Mouse (Mus musculus) liver, embryonic 11.5 days (tissue): ENCODE measurements around the gene Pla2g6. TPM values are rescaled to one million over a fixed set of nuclear protein-coding genes. Genes with fewer than 3 reads are reported as not detected.

Experiments
- ATAC-seq: fragments of 200-750 bp; cut with Nextera tagmentation; replicated peaks from 2 replicates; pipeline ENCODE4 v1.8.0; 2017; ENCODE audit warnings: moderate number of reproducible peaks, mild to moderate bottlenecking, moderate TSS enrichment, moderate library complexity; ENCODE audit not compliant: low FRiP score
- DNase-seq: peaks from one replicate; pipeline ENCODE4 v3.0.0-alpha.2; 2017; ENCODE audit warnings: low spot score
- H3K27ac ChIP-seq: fragments of 300-500 bp; sonication (generic); 2 replicates; pipeline ENCODE4 v1.5.1; 2014; ENCODE audit warnings: mild to moderate bottlenecking, low read depth, low read length, control low read depth
- H3K27me3 ChIP-seq: fragments of 300-500 bp; sonication (generic); replicated peaks from 2 replicates; pipeline ENCODE4 v1.6.1; 2014; ENCODE audit warnings: low read length, mixed read lengths; ENCODE audit not compliant: control insufficient read depth, insufficient read depth
- H3K36me3 ChIP-seq: fragments of 300-500 bp; sonication (generic); 2 replicates; pipeline ENCODE4 v1.6.1; 2014; ENCODE audit warnings: mild to moderate bottlenecking, low read length, moderate library complexity, mixed read lengths; ENCODE audit not compliant: control insufficient read depth, insufficient read depth
- H3K4me1 ChIP-seq: fragments of 300-500 bp; sonication (generic); replicated peaks from 2 replicates; pipeline ENCODE4 v1.6.1; 2014; ENCODE audit warnings: low read length, mixed read lengths; ENCODE audit not compliant: control insufficient read depth, insufficient read depth
- H3K4me2 ChIP-seq: fragments of 300-500 bp; sonication (generic); 2 replicates; pipeline ENCODE4 v1.6.1; 2014; ENCODE audit warnings: mild to moderate bottlenecking, control low read depth, moderate library complexity
- H3K4me3 ChIP-seq: fragments of 300-500 bp; sonication (generic); 2 replicates; pipeline ENCODE4 v1.5.1; 2014; ENCODE audit warnings: low read depth, low read length, control low read depth
- H3K9ac ChIP-seq: fragments of 300-500 bp; sonication (generic); 2 replicates; pipeline ENCODE4 v1.6.1; 2014; ENCODE audit warnings: low read depth, low read length, control low read depth
- H3K9me3 ChIP-seq: fragments of 300-500 bp; sonication (generic); 2 replicates; pipeline ENCODE4 v1.6.1; 2016; ENCODE audit warnings: low read length, inconsistent platforms, mixed read lengths; ENCODE audit not compliant: control insufficient read depth
- WGBS: fragments of 180-500 bp; shearing (Covaris S2); extraction: QIAGEN DNeasy Blood & Tissue Kit; methylation state at CpG from one replicate; pipeline ENCODE4 v1.1.7; 2014; 5-methylcytosine and 5-hydroxymethylcytosine counted together
- polyA plus RNA-seq: library from polyadenylated mRNA; unstranded; fragments of >200 nt; fragmentation: Nextera tagmentation; extraction: Ambion mirVana; gene quantifications from 2 replicates; pipeline ENCODE4 v1.2.1, GENCODE M21; 2014

Pla2g6 gene
- polyA plus RNA-seq, 1 experiment from 2014 or later, result 27.7 TPM

GRCm38 (mm10) chr15:79252580-79252979 is 75.6 kb downstream of the Pla2g6 start:
- DNase-seq (no peak), ATAC-seq (no peak)
- Histone ChIP-seq H3K36me3 (peaks cover 2% of the 10 kb centered on the region; the same call in 1 of the 2 replicates), H3K4me3 (peak overlapping the region; percentile 39), H3K9me3 (no peaks in the 10 kb centered on the region), H3K27ac (no peak overlapping the region), H3K9ac (0 out of 2 replicates have a peak overlapping the region, but pooled peaks have one; percentile 34), H3K4me2 (peak overlapping the region; percentile 70), H3K4me1 (peaks cover 10% of the 10 kb centered on the region), H3K27me3 (peaks cover 57% of the 10 kb centered on the region)
- 27% methylated on average over 24 of the region's 24 CpGs for WGBS

GRCm38 (mm10) chr15:79251781-79252491 is 76.3 kb downstream of the Pla2g6 start:
- H3K9me3 ChIP-seq, result no peaks in the 10 kb centered on the region
- peak overlapping the region; percentile 39 for H3K4me3 ChIP-seq
- 5% methylated on average over 61 of the region's 61 CpGs for WGBS
- peaks cover 10% of the 10 kb centered on the region for H3K4me1 ChIP-seq
- no peak for ATAC-seq
- peaks cover 57% of the 10 kb centered on the region for H3K27me3 ChIP-seq
- DNase-seq, result no peak
- peaks cover 2% of the 10 kb centered on the region; the same call in 1 of the 2 replicates for H3K36me3 ChIP-seq
- peak overlapping the region; percentile 34; the same call in 1 of the 2 replicates for H3K9ac ChIP-seq
- H3K4me2 ChIP-seq, result peak overlapping the region; percentile 70
- no peak overlapping the region for H3K27ac ChIP-seq

- no peak for ATAC-seq
- H3K36me3 ChIP-seq, result peaks cover 5% of the 10 kb centered on the region; the same call in 1 of the 2 replicates
- no peaks in the 10 kb centered on the region for H3K9me3 ChIP-seq
- no peak for DNase-seq
- H3K27ac ChIP-seq, result no peak overlapping the region
- peaks cover 10% of the 10 kb centered on the region for H3K4me1 ChIP-seq
- H3K4me3 ChIP-seq, result no peak overlapping the region
- no peak overlapping the region for H3K4me2 ChIP-seq
- peaks cover 57% of the 10 kb centered on the region for H3K27me3 ChIP-seq
- H3K9ac ChIP-seq, result no peak overlapping the region
- 45% methylated on average over 7 of the region's 7 CpGs for WGBS
These were observed 77.0 kb downstream of the Pla2g6 start for GRCm38 (mm10) chr15:79251168-79251567.

- DNase-seq (no peak), ATAC-seq (no peak)
- 70% methylated on average over 2 of the region's 2 CpGs for WGBS
- H3K4me3 ChIP-seq, result no peak overlapping the region
- peaks cover 54% of the 10 kb centered on the region for H3K27me3 ChIP-seq
- no peak overlapping the region for H3K4me2 ChIP-seq
- no peak overlapping the region for H3K9ac ChIP-seq
- H3K27ac ChIP-seq, result no peak overlapping the region
- peaks cover 10% of the 10 kb centered on the region; the same call in 1 of the 2 replicates for H3K36me3 ChIP-seq
- H3K4me1 ChIP-seq, result peaks cover 10% of the 10 kb centered on the region
- no peaks in the 10 kb centered on the region for H3K9me3 ChIP-seq
These were observed 78.0 kb downstream of the Pla2g6 start for GRCm38 (mm10) chr15:79250236-79250635.

- DNase-seq (no peak), ATAC-seq (no peak)
- H3K4me1 ChIP-seq, result peaks cover 4% of the 10 kb centered on the region
- H3K4me2 ChIP-seq, result no peak overlapping the region
- H3K4me3 ChIP-seq, result no peak overlapping the region
- no peaks in the 10 kb centered on the region for H3K9me3 ChIP-seq
- peaks cover 6% of the 10 kb centered on the region; the same call in 1 of the 2 replicates for H3K27me3 ChIP-seq
- 79% methylated on average over 3 of the region's 3 CpGs for WGBS
- no peak overlapping the region for H3K27ac ChIP-seq
- no peak overlapping the region for H3K9ac ChIP-seq
- peaks cover 24% of the 10 kb centered on the region; the same call in 1 of the 2 replicates for H3K36me3 ChIP-seq
These were observed 82.9 kb downstream of the Pla2g6 start for GRCm38 (mm10) chr15:79245321-79245720.

GRCm38 (mm10) chr15:79244071-79244893 is 83.9 kb downstream of the Pla2g6 start:
- ATAC-seq (no peak), DNase-seq (no peak)
- Histone ChIP-seq H3K27ac (no peak overlapping the region), H3K9ac (no peak overlapping the region), H3K36me3 (peaks cover 30% of the 10 kb centered on the region; the same call in 1 of the 2 replicates), H3K27me3 (no peaks in the 10 kb centered on the region), H3K4me2 (no peak overlapping the region), H3K4me1 (peaks cover 4% of the 10 kb centered on the region), H3K4me3 (no peak overlapping the region), H3K9me3 (no peaks in the 10 kb centered on the region)
- WGBS, result 80% methylated on average over 7 of the region's 7 CpGs

- DNase-seq (peak; percentile 93), ATAC-seq (peak; percentile 96)
- Histone ChIP-seq H3K4me2 (no peak overlapping the region), H3K4me3 (no peak overlapping the region; the same call in 1 of the 2 replicates), H3K9ac (peak overlapping the region; percentile 31; the same call in 1 of the 2 replicates), H3K27ac (no peak overlapping the region), H3K4me1 (peaks cover 4% of the 10 kb centered on the region), H3K36me3 (peaks cover 30% of the 10 kb centered on the region; the same call in 1 of the 2 replicates), H3K27me3 (no peaks in the 10 kb centered on the region), H3K9me3 (no peaks in the 10 kb centered on the region)
- WGBS, result 21% methylated on average over 10 of the region's 10 CpGs
These were observed 84.8 kb downstream of the Pla2g6 start for GRCm38 (mm10) chr15:79243234-79244042.
